Mouse (Mus musculus) kidney, adult 11 months (tissue): ENCODE measurements around the gene Smoc1.

Experiments
- DNase-seq: peaks from one replicate; pipeline ENCODE4 v3.0.0; 2022

The Smoc1 gene

GRCm38 (mm10) chr12:81233746-81234380 lies 207.3 kb downstream of the Smoc1 start:
- no peak for DNase-seq

GRCm38 (mm10) chr12:81235456-81236330 lies 209.1 kb downstream of the Smoc1 start:
- no peak for DNase-seq
